Mouse (Mus musculus) cerebellum, postnatal 10 days (tissue): ENCODE measurements around the gene Klhl20.
"Not testable (repeated sequence)": the region's sequence is repeated elsewhere in the genome, so short reads cannot be mapped to it uniquely, and the experiment has no call there.

Source experiments
- DNase-seq, 2 experiments: peaks; one replicate each; pipeline ENCODE4 v3.0.0; 2021; ENCODE audit warnings: mixed read lengths in 2 of 2

Gene Klhl20

GRCm38 (mm10) chr1:161130726-161131664 lies at the start of gene Klhl20:
Gene Klhl20 (minus strand): TSS chr1:161131511.
- peak; percentile 93 to 95 for DNase-seq

- peak; percentile 71 to 81 for DNase-seq
Observed at GRCm38 (mm10) chr1:161180674-161181073, 49.4 kb upstream of the Klhl20 start.

DNA sequence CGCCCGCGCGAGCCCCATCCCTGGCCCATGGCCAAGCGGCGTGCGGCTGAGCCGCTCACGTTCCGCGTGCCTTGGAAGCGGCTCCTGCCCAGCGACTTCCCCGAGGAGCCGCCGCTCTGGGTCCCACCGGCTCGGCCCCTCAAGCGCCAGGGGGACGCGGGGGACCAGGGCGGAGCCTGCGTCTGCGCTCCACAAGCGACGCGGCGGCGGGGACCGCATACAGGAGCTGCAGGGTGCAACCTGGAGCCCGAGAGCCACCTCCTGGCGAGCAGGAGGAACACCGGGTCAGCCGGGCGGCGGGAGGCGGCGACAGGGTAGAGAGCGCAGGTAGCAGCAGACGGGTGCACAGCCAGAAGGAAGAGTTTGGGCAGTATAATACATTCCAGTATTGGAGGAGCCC lies 39.3 kb upstream of the Klhl20 start:
- peak; percentile 79 to 80 for DNase-seq

DNA sequence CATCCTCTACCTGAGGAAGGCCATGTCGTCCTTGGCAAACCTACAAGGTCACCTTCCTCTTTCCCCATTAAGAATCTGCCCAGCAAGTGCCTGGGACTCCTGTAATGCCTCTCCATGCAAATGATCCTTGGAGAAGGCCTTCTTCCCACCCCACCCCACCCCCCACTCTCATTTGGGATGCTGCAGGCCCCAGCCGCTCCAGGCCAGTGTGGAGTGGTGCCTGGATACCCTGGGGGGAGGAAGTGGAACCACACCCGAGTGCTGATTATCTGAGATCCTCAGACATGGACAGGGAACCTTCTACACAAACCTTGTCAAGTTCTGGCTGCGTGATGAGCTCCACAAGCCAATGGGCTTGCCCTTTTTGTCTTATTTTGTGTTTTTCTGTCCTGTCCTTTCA lies 29.0 kb upstream of the Klhl20 start:
- DNase-seq, result no peak

- DNase-seq, result no peak
Observed at GRCm38 (mm10) chr1:161159214-161159613, 27.9 kb upstream of the Klhl20 start, which contains the start of gene Tex50. Gene Tex50 (minus strand): TSS chr1:161159314.

DNA sequence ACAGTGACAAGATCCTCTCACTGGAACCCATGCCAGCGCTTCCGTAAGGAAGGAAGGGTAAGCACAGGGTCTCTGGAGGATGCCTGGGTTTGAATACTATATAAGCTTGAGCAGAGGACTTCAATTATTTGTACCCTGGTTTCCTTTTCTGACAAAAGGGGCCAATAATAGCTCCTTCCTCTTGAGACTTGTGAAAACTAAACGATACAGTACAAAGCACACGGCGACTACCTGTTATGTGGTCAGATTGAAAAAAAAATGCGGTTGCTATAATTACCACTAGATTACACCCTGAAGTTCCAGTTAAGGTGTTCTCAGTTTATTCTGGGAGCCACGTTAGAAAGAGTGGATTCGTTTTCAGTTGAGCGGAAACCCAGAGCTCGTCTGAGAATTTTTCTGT lies 25.2 kb upstream of the Klhl20 start:
- no peak for DNase-seq

- DNase-seq, result no peak
Observed at GRCm38 (mm10) chr1:161151098-161151497, 19.8 kb upstream of the Klhl20 start.

DNA sequence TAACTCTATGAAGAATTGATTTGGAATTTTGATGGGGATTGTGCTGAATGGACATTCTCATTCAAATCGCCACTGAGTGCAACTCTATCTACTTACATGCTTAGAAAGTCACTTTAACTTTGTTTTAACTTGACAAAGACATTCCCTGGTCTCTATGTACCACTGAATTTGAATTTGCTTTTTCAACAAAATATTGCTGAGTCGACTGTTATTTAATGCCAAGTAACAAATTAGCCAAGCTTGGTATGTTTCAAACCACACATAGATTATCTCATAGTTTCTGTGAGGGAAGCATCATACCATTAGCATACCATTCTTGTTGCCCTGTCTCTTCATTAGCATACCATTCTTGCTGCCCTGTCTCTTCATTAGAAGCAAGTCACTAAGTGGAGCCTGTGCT lies 16.6 kb upstream of the Klhl20 start:
- DNase-seq, result no peak

GRCm38 (mm10) chr1:161145611-161146010 lies 14.3 kb upstream of the Klhl20 start:
- DNase-seq, result not testable (repeated sequence)

- no peak for DNase-seq
Observed at GRCm38 (mm10) chr1:161143216-161143615, 11.9 kb upstream of the Klhl20 start.

- DNase-seq, result peak; percentile 71 to 77
Observed at GRCm38 (mm10) chr1:161142531-161143159, 11.3 kb upstream of the Klhl20 start, which contains the start of gene Ankrd45. Gene Ankrd45 (plus strand): TSS chr1:161142691.

- DNase-seq, result no peak
Observed at GRCm38 (mm10) chr1:161140026-161140762, 8.9 kb upstream of the Klhl20 start.

DNA sequence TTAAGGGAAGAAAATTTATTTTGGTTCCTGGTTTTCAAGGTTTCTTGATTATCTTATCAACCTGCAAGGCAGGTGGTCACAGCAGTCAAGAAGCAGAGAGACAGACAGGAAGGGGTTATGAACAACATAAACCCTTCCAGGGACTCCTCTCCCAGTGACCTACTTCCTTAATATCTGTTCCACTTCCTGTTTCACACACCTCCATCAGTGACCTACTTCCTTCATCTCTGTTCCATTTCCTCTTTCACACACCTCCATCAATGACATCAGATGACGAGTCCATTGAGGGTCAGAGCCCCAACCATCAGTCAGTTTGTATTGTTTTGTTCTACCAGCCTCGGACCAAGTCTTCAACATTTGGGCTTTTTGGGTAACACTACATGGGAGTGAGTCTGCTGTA lies 8.2 kb upstream of the Klhl20 start:
- DNase-seq, result no peak

DNA sequence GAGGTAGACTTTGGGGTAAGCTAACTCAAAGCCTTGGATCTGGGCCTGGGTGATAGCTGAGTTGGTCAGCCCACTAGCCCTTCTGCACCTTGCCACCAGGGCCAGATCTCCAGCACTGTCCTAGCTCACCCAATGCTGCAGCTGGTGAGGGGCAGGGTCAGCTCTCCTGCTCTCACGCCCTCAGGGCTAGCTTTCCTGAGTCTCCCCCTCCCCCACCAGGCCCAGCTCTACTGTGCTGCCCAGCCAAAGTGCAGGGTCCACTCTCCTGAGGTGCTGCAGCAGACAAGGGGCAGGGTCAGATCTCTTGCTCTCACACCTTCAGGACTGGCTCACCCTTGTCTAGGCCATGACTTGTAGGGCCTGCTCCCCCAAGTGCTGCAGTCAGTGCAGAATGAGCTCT lies 4.8 kb downstream of the Klhl20 start:
- no peak for DNase-seq

DNA sequence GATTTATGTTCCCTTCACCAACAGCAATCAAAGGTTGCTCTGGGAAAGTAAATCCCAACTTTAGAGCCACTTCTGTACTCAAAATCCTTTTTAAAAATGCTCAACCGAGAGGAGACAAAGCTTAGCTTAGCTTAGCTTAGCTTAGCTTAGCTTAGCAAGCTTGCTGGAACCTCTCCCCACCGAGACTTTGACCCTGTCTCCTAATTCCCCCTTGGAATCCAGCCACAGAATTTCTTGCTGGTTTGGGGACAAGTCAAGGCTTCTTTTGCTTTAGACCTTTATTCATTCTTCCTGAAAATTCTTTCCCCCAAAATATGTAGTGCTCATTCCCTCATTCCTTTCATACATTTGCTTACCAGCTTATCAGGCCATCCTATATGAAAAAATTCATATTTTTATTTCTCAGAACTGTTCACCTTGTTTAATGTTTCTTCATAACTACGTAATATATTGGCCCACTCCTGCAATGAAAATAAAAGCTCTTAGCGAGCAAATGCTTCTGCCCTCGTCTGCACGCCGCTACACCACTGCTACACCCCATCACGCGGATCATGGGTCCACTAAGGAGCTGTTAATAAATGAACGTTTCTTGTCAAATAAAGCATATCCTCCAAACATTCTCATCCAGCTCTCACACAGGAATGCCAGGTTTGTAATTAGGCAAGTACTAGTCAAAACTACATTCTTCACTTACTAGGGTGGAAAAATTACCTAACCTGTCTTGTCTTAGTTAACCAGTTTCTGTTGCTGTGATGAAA lies 8.5 kb downstream of the Klhl20 start:
- no peak for DNase-seq

DNA sequence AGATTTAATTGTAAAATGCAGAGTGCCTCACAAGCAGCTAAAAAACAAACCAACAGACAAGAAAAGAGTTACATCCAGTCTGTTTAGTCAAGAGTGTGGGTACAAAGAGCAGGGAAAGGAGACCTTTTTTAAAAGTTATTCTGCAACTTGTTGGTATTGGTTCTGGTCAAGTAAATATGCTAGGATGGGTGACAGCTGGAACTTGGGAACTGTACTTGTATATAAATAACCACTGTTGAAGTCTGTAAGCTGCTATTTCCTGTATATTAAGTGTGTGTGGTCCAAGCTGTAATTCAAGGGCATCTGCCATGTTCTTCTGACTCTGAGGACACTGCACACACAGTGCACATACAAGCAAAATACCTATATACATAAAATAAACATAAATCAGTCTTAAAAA lies 16.7 kb downstream of the Klhl20 start:
- DNase-seq, result no peak

DNA sequence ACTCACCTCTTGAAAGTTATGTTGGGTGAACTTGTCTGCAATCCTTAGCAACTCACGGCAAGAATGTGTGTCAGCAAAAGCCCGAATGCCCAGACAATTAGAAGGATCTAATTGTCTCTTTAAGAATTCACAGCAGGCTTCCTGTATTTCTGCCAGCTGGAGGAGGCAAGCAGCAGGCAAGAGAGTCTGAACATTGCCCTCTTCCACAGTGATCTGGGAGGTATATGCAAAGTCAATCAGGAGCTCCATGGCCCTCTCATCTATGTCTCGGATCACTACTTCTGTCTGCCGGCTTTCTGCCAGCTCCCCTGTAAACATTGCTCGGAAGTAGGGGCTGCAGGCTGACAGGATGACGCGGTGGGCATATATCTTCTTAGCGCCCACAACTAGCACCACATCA lies 22.1 kb downstream of the Klhl20 start:
- peak; percentile 5 to 6 for DNase-seq

- no peak for DNase-seq
Observed at GRCm38 (mm10) chr1:161103842-161104241, 27.5 kb downstream of the Klhl20 start.

- DNase-seq, result no peak
Observed at GRCm38 (mm10) chr1:161099721-161100405, 31.4 kb downstream of the Klhl20 start.

- no peak for DNase-seq
Observed at GRCm38 (mm10) chr1:161077243-161077642, 54.1 kb downstream of the Klhl20 start.

DNA sequence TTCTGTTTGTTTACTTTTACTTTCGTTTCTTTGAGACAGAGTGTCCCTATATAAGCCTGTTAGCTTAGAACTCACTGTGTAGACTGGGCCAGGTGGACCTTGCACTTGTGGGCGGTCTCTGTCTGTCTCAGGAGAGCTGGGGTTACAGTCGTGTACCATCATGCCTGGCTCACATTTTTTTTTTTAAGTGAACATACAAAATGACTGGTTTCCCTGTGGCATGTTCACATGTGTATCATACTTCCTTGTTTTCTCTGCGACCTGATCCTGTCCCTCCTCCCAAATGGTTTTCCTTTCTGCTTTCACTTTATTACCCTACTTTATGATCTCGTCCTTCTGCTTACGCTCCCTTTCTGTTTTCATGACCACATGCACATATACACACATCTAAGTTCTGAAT lies 55.1 kb downstream of the Klhl20 start:
- no peak for DNase-seq

- no peak for DNase-seq
Observed at GRCm38 (mm10) chr1:161071272-161071620, 60.1 kb downstream of the Klhl20 start.
